1 mouse cellular context compared by ENCODE assay signal in genomic region chr13:58364353-58365175, GRCm38 (mm10).
TF ChIP-seq lines count a peak whose summit lies in the region.

No protein-coding gene starts in this region.

TF ChIP-seq in MEL, 35 proteins besides CTCF, POLR2A, EP300 and RAD21 (continued from another document):
- 0 out of 2 replicates have a peak, but pooled peaks have one; percentile 12 for TF ChIP-seq MYB (IDR thresholded peaks at IDR 0.05; ENCODE audit: low read depth, low read length)
